Mouse (Mus musculus): ENCODE measurements around the gene Ankrd54.

Gene Ankrd54

DNA sequence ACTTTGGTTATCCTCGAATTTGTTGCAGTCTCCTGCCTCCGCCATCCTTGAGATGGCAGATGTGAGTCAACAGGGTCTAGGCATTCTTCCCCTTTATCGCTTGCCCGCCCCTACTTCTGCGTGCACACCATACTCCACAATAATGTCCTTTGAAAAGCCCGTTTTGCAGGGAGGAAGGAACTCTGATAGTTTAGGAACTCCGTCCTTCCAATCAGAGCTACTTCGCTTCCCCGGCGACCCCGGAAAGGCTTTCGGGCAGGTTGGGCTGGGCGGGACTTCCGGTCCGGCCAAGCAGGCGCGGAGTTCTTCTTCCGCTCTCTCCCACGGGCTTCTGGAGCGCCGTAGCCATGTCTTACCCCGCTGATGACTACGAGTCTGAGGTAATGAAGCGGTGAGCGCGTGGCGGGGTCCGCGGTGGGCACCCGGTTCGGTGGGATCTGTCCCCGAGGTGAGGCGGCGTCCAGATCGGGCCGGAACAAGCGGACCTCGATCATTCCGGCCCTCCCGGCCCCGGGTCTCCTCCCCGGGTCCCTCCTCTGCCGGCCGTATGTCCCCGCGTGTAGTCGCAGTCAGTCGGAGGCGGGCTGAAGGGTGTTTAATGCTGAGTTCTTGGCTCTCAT lies 12.3 kb upstream of the Ankrd54 start, which contains the start of gene Eif3l:
TSS of gene Eif3l (plus strand) at position 267 of the 620 bp plus-strand sequence.
- peak; percentile 93 for DNase-seq

DNA sequence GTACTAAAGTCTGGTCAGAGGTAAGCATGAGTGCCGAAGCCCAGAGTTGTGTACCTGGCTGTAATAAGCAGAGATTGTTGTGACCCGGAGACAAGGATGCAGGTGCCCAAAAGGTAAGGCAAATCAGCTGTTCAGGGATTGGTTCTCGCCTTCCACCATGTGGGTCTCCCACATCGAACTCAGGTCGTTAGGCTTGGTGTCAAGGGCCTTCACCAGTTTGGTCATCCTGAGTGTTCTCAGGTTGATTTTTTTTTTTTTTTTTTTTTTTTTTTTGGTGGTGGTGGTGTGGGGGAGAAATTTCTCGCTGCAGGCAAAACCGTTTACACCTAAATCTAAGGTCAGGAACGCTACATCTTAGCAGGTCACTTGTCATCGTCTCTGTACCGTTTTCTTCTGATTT lies 11.8 kb upstream of the Ankrd54 start:
- DNase-seq: no peak

DNA sequence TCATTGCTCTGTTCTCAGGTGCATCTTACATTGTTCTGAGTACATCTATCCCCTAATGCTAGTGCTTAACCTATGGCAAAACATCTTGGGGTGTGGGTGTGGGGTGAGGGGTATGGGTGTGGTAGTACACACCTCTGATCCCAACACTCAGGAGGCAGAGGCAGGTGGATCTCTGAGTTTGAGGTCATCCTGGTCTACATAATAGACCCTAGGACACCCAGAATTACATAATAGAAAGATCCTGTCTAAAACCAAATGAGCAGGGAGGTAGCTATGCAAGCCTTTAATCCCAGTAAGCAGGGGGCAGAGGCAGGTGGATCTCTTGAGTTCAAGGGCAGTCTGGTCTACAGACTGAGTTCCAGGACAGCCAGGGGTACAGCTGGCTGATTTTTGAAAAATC lies 11.1 kb upstream of the Ankrd54 start:
- DNase-seq: no peak

DNA sequence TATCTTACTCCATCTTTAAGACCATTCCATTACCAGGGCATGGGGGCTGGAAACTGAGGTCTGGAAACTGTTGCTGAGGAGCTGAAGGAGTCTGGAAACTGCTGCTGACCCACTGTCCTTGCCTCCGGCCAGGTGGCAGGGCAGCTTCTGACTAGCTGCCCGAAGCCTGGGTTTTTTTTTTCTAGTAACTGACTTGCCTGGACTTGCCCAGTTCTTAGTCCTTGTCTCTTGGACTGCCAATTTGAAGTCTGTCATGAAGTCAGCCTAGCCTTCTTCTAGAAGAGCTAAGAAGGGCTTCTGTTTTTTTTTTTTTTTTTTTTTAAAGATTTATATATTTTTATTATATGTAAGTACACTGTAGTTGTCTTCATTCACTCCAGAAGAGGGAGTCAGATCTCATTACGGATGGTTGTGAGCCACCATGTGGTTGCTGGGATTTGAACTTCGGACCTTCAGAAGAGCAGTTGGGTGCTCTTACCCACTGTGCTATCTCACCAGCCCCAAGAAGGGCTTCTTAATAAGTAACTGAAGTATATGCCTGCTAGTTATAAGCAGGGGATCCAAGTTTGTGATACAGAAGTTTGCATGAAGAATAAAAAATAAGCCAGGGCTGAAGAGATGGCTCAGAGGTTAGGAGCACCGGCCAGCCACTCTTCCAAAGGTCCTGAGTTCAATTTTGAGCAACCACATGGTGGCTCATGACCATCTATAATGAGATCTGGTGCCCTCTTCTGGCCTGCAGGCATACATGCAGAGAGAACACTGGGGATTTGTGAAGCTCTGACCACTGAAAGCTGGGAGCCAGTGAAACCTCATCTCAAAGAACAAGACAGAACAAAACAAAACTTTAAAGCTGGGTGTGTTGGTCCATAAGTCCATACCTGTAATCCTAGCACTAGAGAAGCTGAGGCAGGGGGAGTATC lies 8.7 kb upstream of the Ankrd54 start:
- DNase-seq: peak; percentile 23

DNA sequence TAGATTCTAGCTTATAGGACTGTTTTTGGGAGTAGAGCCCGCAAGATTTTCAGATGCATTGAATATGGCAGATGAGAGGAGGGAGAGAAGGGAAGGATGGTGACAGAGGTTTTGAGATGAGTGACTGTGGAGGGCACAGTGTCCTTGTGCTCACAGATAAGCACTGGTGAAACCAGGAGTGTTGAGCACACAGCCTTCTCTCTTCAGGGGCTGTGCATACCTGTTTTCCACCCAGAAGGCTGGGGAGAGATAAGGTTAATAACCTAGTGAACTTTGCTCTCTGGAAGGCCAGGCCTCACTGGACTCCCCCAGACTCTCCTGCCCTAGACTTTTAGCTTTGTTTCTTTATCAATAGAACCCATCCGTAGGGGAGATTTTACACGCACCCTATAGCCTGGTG lies 5.7 kb upstream of the Ankrd54 start:
- no peak for DNase-seq

DNA sequence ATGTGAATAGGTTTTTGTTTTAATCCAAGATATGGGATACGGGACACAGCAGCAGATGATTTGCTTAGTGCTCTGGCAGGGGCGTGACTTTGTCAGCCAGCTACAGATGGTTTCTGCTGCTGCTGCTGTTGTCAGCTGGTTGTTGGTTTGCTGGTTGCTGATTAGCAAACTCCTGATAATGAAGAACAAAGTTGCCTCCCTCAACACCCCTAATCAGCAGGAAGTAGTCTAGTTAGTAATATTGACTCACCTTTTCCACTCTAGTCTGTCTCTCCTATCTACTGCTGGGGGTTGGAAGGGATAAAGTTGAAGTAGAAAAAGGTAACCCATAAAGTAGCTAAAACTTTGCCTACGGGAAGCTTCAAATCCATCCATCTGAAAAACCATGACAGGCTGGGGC lies 4.9 kb upstream of the Ankrd54 start:
- DNase-seq: no peak

DNA sequence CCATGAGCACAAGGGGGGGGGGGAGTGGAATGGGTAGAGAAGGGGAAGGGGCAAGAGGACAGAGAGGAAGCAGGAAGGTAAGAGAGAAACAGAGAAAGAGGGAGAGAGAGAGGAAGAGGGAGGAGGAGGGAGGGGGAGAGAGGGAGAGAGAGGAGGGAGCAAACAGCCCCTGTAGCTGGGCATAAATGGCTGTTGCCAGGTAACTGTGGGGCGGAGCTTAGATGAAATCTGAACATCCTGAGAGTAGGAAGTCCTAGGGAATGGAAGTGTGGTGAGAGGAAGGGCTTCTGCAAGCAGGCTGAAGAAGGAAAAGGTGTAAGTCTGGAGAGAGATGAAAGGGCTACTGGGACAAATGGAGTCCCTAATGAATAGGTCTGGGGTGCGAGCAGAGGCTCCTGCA lies 3.6 kb upstream of the Ankrd54 start:
- no peak for DNase-seq

DNA sequence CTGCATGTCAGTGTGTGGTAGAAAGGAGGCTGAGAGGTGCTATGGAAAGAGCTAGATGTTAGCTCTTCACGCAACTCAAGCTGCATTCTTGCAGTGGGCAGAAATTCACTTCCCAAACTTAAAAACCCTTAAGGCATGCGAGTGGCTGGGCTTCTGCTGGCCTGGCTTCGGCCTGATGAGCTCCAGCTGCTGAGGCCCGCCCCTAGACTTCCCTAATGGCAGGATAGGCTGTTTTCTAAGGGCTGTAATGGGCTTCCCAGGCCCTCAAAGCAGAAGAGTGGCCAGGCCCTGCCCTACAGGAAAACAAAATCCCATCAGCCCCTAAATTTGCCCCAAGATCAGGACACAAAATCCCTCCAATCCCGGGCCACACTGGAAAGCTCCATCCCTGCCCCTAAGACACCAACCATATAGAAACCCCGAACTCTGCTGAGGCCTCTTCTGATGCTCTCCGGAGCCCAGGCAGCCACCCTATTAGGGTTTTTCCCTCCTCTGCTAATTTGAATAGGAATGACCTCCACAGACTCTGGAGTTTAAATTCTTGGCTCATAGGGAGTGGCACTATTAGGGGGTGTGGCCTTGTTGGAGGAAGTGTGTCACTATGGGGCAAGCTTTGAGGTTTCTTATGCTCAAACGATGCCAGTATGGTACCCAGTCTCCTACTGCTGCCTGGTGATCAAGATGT lies 2.5 kb upstream of the Ankrd54 start:
- no peak for DNase-seq

DNA sequence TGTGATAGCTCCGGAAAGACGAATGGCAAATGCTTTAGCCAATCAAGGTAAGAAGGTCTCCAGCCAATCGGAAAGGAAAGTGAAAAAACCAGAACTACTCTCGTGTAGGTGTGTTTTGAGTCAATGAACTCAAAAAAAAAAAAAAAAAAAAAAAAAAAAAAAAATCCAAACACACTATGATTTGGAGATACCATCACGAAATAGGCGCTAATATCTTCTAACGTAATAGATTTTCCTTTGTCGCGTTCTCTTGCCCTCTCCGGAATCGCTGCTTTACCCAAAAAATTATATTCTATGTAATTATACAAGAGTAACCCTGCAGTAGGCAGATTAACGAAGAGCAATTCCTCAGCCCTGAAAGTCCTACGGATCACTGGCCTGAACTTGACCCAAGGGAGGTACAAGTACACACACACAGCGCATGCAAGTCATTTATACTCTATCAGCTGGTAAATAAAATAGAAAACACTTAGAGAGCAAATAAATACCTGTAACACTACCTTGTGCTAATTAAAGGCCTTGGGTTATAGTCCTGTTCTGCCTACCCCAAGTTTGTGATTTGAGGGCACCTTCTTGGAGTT lies 557 bp upstream of the Ankrd54 start:
- no peak for DNase-seq

DNA sequence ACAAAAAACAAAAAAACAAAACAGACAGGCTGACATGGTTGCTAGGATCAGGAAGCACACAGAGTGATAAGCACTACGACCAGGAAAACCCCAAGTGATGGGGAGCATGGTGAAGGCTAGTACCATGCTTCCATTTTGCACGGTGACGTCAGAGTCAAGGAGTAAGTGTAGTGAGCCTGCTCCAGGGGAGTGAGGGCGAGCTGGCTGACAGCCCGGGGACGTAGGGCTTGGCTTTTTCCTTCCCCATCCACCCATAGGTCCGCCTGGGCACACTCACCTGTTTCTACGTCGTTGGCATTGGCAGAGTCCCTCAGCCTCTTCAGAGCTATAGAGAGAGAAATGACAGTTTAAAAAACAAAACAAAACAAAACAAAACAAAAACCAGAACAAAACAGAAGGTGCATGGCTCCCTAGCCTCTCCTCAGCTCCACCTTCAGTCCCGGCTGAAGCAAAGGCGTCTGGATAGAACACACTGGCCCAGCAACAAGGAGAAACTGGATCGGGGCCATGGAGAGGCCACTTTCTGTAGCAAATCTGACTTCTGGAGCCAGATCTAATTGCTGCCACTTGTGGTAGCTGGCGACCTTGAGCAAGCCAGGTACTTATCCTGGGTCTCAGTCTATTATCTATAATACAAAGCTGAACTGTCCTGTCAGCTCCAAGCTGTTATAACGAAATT lies 1.7 kb downstream of the Ankrd54 start:
- DNase-seq: no peak

DNA sequence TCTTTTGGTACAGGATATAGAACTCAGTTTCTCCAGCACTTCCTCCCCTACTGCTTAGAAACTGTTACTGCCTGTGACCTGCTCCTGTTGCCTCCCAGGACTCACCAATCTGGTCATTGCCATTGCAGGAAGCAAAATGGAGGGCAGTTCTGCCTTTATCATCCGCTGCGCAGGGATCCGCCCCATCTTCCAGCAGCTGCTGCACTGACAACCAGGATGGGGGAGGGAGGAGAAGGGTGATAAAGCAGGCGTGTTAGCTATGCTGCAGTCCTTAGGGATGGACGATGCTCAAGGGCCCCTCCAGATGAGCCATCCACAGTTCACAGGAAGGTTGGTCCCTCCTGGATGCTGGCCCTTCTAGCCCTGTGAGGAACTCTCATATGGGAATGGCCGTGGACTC lies 4.8 kb downstream of the Ankrd54 start:
- no peak for DNase-seq

DNA sequence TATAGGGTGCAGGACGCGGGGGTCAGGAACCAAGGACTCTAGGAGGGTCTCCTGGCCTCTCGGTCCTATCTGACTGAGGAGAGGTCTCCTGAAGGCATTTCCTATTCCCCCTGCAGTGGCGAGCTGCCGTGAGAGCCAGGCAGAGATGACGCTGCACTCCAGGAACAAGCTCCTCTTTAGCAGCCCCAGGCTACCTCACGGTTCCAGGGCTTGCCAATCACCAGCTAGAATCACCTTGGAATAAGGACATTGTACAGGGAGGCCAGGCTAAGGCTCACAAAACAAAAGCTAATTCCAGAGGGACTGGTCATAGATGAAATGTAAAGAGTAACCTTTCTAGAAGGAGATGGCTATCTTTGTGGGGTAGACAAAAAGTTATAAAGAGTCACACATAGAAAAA lies 6.1 kb downstream of the Ankrd54 start:
- no peak for DNase-seq

DNA sequence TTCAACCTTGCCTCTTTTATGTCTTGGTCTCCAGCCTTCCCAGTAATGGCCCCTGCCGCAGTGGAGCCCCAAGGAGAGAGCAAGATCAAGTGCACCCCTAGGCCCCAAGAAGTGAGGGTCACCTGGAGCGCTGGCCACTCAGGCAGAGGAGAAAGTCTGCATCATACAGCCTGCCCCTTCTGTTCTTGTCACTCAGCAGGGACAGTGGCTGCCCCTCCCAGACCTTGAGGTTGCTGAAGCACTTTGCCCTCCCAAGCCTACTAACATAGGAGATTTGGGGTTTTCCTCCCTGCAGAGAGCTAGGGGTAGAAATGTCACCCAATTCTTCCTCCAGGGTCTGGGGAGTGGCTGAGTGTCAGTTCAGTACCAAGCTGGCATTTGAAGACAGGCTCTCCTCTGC lies 10.3 kb downstream of the Ankrd54 start:
- DNase-seq: no peak

DNA sequence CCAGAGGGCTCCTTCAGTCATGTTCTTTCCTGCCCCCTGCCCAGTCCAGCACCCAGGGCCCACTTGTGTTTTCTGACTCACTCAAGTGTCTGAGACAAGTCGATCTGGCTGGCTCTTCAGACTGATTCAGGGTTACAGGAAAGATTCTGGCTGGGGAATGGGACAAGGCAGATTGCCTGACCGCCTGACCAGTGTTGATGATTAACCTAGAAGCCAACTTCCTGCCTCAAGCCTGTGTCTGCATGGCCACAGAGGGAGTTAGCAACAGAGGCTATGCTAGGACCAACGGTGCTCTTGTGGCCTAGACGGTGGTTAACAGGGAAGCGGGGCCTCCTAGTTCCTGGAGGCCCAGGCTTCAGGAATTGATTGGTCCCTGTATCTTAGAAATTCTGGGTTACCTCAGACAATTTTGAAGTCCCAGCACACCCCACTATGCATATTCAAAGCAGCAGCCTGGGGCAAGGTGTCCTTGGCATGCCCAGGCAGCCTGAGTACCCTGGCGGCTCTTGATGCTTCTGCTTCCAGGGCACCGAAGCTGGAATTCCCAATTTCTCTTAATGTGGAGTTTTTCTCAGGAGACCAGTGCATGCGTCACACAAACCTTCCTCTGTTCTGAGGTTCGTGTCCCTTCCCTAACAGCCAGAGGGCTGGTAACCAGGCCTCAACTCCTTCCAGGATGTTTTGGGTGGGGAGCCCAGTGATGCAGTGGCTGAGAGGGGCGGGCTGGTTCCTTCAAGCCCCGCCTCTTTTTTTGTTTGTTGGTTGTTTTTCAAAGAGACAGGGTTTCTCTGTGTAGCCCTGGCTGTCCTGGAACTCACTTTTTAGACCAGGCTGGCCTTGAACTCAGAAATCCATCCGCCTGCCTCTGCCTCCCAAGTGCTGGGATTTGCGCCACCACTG lies 11.0 kb downstream of the Ankrd54 start:
- no peak for DNase-seq

DNA sequence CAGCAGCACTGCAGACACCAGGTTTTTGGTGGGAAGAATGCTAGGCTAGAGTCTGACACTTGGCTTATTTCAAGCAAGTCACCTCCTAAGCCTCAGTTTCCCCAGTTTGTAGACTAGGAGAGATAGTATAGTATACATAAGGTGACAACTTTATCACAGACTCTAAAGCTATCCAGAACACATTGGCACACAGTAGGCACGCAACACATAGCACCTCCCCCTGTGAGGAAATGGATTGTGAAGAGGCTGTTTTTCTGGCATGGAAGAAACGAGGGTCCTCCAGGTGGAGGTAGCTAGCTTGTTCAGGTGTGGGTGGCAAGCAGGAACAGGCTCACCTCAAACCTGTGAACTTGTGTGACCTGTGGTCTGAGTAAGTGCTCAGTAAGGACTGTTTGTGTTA lies 11.7 kb downstream of the Ankrd54 start:
- DNase-seq: no peak

DNA sequence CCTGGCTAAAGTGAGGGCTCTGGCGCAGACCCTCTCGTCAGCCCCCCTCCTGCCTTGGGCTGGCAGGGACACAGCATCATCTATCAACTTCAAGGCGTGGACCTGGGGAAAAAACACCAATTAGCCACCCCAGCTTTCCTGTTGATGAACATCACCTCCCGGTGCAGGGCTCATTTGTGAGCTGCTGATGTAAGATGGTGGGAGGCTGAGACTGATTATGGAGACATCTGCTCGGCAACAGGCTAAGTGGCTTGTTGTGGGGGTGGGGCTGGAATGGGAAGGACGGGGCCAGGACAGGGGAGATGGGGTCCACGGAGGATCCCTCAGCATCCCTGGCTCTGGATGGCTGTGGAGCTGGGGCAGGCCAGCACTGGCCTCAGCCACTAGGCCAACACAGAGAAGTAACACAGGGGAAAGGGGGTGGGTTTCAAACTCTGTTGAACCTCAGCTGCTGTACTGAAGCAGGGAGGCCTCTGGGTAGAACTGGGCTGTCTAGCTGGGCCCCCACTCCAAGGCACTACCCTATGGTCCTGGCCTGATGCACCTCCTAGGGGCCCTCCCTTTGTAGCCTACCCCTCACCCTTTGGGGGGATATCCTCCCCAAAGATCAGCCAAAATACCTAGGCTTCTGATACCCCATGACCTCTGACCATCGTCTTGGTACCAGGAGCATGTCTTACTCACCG lies 12.4 kb downstream of the Ankrd54 start:
- DNase-seq: no peak

DNA sequence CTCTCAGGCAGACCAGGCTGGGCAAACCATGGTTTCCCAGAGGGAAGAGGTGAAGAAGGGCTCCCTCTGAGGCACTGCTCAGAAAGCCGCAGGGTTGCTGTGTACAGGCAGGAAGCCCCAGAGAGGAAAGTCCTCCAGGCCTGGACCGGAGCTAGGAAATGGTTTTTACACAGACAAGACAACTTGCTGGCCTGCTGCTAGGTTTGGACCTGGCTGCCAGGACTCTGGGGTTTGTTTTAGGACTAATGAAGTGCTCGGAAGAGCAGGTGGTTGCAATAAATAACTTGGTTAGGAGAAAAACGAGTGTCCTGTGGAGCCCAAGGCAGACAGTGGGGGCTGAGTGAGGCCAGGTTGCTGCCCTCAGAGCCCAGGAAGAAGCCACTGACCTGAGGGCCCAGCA lies 14.5 kb downstream of the Ankrd54 start:
- DNase-seq: no peak

DNA sequence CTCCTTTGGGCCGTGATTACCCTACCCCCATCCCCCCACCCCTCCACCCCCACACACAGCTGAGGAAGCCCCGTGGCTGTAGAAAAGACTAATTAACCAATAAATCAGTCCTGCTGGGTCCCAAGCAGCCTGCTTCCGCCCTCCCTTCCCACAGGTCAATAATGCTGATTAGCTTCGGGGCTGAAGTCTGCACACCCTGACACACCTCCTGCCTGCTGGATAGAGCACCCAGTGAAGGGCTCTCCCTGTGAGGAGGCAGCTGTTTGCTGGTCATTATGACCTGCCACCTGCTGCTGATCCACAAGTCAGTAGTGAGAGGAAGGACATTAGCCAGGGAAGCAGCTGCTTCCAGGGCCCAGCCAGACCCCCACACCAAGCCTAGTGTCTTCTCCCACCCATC lies 17.9 kb downstream of the Ankrd54 start:
- DNase-seq: no peak

DNA sequence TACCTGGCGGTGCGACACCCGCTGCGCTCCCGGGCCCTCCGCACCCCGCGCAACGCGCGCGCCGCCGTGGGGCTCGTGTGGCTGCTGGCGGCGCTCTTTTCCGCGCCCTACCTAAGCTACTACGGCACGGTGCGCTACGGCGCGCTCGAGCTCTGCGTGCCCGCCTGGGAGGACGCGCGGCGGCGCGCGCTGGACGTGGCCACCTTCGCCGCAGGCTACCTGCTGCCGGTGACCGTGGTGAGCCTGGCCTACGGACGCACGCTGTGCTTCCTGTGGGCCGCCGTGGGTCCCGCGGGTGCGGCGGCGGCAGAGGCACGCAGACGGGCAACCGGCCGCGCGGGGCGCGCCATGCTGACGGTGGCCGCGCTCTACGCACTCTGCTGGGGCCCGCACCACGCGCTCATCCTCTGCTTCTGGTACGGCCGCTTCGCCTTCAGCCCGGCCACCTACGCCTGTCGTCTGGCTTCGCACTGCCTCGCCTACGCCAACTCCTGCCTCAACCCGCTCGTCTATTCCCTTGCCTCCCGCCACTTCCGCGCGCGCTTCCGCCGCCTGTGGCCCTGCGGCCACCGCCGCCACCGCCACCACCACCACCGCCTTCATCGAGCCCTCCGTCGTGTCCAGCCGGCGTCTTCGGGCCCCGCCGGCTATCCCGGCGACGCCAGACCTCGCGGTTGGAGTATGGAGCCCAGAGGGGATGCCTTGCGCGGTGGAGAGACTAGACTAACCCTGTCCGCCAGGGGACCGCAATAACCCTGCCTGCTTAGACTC lies 19.8 kb downstream of the Ankrd54 start:
- DNase-seq: peak; percentile 75

DNA sequence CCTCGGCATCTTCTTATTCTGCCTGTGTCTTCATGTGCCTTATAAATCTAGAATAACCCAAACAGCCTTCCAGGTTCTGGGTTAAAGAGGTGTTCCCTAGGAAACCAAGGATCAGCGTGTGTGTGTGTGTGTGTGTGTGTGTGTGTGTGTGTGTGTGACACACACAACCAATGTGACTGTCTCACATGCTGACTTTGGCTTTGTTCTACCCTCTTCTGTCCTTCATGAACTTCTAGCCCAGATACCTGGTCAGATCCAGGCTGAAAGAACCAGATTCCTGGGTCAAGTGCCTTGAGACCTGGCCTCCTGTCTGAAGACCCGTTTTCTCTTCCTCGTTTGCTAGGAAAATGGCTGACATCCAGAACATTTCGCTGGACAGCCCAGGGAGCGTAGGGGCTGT lies 21.1 kb downstream of the Ankrd54 start, which contains the start of gene Galr3:
TSS of gene Galr3 (plus strand) at position 301 of the 400 bp plus-strand sequence.
- DNase-seq: no peak

Data from right cerebral cortex, adult 18-20 months (tissue).